Mouse (Mus musculus) adrenal gland, adult 18-20 months (tissue): ENCODE measurements at regions not wholly inside any gene's neighbourhood (a gene's known extent, or its start where the extent isn't known, plus 50 kb on each side); places are given as distances from the start of the nearest gene placed in this dataset.
A peak's percentile ranks its signal among the peaks of the same experiment; 100 is the strongest.
"Not testable (repeated sequence)": the region's sequence is repeated elsewhere in the genome, so short reads cannot be mapped to it uniquely, and the experiment has no call there.

Experiments
- DNase-seq, 2 experiments: peaks; one replicate each; pipeline ENCODE4 v3.0.0; 2021 to 2022; ENCODE audit warnings: low spot score in 2 of 2

DNA sequence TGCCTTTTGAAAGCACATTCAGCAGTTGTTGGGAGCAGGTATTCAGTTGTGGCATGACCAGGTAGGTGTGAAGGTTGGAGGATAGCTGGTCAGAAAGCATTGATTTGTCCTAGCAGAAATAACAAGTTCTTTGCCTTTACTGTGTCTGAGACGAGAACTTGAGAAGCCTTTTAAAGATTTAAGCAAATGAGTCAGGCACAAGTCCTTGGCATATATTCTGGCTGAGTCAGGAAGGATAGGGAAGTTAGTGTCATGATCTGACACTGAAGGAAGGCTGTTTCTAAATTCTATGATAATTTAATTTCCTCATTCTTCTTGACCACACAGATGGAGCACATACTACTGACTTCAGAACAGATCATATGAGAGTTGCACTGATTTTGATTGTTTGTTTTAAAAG is 993.8 kb downstream of the Basp1 start:
- DNase-seq: no peak

DNA sequence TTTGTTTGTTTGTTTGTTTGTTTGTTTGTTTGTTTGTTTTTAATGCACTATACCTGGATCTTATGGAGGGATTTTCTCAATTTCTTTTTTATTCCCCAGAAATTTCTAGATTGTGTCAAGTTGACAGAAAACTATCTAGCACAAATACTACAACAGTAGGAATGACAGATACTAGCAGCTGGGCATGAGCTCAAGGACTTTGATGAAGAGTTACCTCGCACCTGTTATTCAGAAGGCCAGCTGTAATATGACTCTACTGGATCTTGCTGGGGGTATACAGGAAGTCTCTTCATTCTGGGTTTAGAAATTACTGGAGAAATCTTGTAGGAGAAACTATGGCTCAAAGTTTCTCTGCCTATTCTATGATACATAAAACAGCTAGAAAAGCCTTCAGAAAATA is 994.4 kb downstream of the Basp1 start:
- DNase-seq: no peak

DNA sequence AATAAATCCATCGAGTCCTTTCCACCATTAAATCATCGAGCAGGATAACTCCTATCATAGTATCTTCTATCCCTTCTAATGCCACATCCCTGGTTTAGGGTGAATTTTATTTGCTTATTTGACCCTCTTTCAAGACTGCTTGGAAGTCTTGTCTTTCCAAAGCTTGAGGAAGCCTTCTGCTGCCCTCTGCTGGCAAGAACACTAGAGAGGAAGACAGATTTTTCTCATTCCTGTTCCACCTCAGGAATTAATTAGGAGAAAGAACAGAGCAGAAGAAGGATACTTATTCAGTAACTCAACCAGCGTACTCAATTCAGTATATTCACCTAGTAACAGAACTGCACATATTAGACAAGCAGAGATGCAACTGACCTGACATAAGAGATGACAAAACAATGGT is 1005.9 kb downstream of the Basp1 start:
- DNase-seq: peak in 1 of 2 experiments; percentile 24

DNA sequence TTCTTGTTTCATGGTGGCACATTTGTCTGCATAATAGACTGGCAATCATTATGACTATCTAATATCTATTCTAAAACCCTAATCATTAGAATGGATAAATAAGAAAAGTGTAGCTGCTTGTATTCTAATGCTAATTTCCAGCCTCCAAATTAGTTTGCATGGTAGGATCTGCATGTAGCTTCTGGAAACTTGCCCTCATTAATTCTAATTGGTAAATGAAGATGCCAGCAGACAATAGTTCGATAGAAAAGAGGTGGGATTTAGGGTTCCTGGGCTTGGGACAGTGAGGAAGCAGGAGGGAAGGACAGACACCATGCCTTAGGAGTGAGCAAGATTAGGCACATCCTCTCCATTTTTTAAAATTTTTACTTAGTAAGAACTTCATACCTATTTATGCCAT is 1008.3 kb downstream of the Basp1 start:
- DNase-seq: no peak

DNA sequence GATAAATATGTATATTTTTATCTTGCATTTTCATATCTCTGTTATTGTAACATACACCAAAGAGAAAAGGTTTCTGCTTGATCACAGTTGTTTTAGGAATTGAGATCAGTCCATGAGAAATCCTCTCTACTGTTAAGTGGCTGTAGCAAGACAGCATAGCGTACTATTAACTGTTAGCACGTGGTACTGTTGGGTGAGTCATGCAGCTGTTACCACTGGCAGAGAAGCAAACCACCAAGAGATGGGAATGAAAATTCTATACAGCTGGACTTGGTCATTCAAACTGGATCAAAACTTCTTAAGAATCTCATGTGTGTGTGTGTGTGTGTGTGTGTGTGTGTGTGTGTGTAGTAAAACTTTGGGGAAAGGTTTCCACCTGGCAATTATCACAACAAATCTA is 1013.5 kb downstream of the Basp1 start:
- DNase-seq: no peak

DNA sequence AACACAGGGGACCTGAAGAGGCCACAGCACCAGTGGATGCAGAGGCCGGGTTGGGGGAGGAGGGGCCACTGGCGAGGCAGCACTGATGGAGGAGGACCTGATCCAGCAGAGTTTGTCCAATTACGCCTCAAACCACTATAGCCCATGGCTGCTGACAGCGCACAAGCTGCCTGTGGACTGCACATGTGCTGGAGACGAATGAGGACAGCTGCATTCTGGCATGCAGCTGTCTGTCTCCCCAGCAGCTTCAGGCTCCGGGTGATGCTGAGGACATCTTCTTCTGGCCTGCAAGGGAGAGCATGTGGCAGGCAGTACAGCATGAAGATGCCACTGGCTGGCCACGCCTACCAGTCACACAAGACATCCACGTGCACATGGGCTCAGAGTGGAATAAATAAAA is 1055.2 kb downstream of the Basp1 start:
- DNase-seq: no peak

GRCm38 (mm10) chr15:24348975-24349560 is 1064.5 kb downstream of the Basp1 start:
- DNase-seq: no peak

DNA sequence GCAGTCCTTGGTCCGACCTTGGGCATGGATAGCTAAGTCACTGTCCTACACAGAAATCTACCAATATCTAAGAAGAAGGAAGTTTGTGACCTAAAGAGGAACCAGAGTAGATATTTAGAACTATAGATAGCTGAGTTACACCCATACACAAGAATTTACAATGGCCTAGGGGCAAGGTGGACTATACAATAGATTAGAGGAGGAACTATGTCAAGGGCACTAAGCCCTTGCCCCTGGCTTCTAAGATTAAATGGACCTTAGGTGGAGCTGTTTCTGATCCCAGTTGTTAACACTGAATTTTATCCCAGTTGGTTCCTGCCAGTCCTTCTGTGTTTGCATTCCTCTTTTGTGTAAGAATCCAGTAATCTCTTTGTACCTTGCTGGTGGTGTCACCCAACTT is 1077.7 kb downstream of the Basp1 start:
- not testable (repeated sequence) for DNase-seq

GRCm38 (mm10) chr15:24303123-24303522 is 1110.4 kb downstream of the Basp1 start:
- DNase-seq: not testable (repeated sequence)

- no peak for DNase-seq
Observed at GRCm38 (mm10) chr15:24297236-24297635, 1116.3 kb downstream of the Basp1 start.

DNA sequence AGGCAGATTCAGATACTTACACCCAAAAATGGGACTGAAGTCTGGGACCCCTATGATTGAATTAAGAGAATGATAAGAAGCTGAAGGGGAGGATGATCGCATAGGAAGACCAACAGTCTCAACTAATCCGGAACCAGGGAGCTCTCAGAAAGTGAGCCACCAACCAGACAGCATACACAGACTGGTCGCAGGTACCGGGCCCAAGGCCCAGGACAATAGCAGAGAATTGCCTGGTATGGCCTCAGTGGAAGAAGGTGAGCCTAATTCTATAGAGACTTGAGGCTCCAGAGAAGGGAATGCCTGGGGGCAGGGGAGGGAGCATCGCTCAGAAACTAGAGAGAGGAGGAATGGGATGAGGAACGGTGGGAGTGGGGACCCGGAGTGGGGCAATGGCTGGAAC is 1116.8 kb downstream of the Basp1 start:
- no peak for DNase-seq

- DNase-seq: no peak
Observed at GRCm38 (mm10) chr15:24275100-24275499, 1138.5 kb downstream of the Basp1 start.

- DNase-seq: no peak
Observed at GRCm38 (mm10) chr15:24267360-24267759, 1146.2 kb downstream of the Basp1 start.
